Mouse (Mus musculus) ovary, postnatal 14 days (tissue): ENCODE results near the gene 1110008P14Rik.

ENCODE experiments used
- DNase-seq: peaks from one replicate; pipeline ENCODE4 v3.0.0; 2022; ENCODE audit warnings: low spot score

Gene 1110008P14Rik

DNA sequence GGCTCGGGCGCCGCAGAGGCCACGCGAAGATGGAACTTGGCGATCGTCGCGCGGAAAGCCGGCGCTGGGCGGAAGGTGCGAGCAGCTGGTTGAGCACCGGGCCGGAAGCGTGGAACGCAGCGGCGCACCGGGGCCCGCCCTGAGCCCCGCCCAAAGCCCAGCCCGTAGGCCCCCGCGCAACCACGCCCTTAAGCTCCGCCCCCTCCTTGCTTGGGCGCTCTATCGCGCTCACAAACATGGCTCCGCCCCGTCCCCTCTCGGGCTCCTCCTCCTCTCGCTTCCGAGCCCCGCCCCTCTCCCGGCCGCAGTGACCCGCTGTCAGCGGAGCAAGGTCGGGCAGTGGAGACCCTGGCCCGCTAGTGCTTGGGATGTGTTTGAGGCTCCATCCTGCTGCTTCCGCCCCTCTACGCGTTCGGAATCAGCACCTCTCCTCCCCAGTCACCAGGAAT is at the start of gene 1110008P14Rik:
Gene 1110008P14Rik (minus strand): TSS at position 164 of the 449 bp plus-strand sequence.
- peak; percentile 92 for DNase-seq

DNA sequence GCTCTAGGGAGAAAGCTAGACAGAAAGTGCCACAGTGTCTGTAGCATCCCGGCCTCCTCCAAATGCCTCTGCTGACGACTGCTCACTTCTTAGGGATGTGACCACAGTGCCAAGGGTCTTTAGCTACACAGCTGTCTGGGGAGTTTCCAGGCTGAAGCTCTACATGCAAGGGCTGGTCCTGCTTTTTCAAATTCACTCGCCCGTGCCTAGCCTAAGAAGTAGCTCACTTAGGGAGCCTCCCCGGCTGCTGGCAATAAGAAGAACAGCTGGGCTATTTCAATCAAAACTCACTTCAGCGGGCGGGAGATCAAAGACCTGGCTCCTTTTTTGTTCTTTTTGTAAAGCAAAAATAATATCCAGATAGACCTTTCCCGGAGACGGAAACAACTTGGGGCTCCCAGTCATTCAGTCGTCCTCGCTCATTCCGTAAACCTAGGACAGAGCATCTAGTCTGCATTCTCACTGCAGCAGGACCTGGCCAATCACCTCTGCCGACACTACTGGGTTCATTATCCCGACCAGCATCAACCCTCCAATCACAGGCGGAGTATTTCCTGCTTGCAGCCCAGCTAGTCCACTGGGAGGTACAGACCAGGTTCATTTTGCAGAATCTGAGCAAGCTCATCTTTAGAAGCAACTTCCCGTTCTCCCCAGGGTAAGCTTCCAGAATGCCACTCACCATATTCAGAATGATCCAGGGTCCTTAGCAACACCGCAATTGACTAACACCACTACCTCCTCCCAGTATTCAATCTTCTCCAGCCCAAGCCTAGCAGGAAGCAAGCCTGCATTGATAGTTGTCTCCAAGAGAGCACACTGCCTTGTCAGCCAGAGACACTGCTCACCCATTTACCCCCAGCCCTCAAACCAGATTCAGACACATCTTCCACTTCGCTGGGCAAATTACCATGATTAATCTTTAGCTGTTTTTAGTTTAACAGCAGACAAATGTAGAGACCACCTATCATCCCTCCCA is 49.3 kb upstream of the 1110008P14Rik start:
- DNase-seq: peak; percentile 66

DNA sequence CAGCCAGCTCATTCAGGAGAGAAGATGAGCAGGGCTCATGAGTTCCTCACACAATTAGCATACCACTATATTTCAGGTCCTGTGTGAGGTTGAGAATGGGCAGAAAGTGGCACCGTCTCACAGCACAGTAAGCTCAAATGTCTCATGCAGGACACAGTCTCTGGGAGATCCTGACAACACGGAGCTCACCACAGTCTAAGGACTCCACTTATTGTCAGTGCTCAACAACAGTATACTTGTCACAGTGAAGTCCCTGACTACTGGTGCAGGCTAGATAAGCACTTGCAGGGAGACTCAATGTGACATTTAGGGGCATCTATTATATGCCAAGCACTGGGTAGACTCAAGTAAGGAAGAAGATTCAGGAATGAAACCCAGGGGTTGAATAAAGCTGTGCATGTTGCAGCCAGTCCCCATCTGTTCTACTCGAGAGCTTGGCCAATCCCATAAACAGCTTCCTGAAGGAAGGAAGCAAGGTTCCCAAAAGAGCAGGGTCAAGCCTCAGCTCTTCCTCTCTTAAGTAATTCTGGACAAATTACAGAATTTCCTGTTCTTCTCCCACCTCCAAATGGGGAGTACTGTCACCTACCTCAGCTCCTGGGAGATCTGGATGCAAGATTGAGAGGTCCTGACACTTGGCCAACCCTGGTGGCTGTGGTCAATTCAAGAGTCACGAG is 47.6 kb upstream of the 1110008P14Rik start:
- DNase-seq: no peak

DNA sequence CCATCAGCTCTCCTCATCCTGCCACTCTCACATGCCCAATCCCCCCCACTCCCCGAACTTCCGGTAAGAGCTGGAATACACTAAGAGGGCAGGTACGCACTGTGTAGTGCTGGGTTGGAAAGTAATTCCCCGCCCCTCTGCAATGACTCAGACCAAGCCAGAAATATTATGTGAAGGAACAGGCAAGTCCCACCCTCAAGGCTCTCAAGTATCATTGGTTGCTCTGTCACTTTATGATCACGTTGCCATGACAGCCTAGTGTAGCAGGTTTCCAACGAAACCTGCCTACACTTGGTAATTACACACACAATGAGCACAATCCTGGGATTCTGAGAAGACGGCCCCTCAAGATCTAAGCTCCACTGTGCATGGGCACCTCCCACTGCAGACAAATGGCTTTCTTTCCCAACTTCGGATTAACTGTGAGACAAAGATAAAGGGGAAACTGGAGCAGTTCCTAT is 46.6 kb upstream of the 1110008P14Rik start:
- no peak for DNase-seq

DNA sequence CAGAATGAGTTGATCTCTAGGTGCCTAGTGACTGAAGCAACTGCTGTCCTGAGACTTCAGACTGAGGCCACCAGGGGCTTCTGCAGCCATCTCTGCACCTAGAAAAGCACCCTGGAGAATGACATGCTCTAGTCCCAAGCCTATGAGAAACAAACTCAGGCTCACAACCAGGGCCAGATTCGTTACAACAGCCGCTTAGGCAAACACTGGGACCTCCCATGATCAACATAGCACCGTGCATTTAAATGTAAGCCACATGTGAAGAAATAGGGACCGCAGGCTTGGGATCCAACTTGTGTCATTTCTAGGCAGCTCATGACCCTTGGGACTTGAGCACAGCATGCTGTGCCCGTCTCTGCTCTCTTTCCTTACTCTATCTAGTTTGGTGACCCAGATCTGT is 46.0 kb upstream of the 1110008P14Rik start:
- DNase-seq: no peak

DNA sequence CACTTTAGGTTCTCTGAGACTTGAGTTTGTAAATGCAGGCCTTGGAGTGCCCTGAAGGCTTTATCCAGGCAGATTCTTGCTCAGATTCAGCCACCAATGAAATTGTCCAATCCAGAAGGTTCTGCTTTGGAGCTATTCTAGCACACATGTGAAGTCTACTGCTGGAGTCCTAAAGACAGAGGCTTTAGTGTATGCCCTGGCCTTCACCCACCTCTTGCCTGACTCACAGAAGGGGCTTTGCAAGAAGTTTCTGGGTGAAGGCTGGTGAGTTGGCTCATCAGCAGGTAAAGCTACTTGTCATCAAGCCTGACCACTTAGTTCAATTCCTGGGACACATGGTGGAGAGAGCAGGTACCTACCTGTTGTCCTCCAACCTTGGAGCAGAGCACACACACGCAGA is 44.4 kb upstream of the 1110008P14Rik start:
- no peak for DNase-seq

DNA sequence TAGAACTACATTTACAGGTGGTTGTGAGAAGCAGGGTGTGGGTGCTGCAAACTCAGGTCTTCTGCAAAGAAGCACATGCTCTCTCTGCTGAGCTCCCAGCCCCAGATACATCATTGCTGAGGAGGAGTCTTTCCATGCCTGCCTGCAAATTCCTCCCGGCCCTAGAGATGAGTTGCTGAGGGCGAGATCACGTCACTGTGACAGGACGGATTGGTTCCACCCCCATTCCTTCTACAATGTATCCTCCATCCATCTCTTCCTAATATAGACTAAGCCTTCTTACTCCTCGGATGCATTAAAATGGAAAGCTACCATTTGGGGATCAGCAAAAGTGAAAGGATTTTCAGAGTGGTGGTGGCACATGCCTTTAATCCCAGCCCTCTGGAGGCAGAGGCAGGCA is 43.8 kb upstream of the 1110008P14Rik start:
- no peak for DNase-seq

DNA sequence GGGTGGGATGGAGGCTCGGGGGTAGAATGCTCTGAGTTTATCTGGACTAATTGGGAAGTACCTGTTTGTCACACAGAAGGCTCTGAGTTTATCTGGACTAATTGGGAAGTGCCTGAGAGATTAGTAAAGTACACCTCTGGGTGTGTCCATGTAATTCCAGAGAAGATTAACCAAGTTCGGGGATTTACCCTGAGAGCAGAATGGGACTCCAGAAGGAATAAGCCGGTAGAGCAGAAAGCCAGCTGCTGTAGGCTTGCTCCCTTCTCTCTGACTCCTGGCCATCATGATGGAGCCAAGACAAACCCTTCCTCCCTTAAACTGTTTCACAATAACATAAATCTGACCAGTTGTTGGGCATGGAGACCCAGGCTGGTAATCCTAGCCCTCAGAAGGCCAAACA is 43.1 kb upstream of the 1110008P14Rik start:
- no peak for DNase-seq

DNA sequence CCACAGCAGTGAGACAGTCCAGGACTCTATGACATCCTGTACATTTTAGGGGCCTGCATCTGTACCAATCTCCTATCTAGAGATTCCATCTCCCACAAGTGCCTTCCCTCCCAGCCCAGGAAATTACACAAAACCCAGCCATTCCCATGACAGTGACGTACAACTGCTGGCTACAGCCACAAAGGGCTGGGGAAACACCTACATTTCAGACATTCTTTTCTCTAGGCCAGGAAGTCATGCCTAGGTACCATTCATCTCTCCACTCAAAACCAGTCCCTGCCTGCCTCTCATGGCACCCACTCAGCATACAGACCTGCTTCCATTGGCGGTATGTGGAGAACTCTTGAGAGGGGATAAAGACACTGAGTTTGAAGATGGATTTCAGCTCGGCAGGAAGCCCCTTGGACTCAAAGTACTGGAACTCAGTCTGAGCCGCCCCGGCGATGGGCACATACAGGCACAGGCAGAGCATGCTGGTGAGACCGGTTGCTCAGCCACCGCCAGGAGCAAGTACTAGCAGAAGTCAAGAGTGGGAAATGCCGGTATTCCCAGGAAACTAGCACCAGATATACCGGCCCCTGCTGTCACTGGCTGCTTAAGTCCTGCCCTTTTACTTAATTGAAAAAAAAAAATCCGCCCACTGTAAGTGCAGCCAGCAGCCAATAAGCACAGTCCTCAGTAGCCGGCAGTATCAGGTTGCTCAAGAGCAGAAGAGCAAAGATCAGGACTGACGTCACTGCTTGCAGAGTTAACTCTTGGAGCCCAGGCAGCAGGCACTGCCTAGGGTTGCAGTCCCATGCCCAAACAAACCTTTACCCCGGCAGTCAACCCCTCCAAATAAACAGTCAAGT is 42.0 kb upstream of the 1110008P14Rik start:
- DNase-seq: peak; percentile 51

DNA sequence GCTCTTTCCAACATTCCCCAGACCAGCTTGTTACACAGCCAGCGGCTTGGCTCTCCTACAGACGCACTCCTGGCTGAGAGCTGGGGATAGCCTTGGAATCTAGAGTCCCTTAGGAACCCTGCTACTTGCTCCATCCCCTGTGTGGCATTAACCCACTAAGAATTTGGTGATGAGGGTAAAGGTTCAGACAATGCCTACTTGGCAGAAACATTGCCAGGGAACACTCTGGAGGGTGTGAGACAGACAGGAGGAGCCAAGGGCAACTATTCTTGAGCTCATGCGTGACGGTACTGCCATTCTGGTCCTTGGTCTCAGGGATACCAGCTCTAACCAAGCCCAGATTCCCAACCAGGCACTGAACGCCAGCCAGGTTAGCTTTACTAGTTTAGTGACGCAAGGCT is 40.1 kb upstream of the 1110008P14Rik start:
- DNase-seq: no peak

DNA sequence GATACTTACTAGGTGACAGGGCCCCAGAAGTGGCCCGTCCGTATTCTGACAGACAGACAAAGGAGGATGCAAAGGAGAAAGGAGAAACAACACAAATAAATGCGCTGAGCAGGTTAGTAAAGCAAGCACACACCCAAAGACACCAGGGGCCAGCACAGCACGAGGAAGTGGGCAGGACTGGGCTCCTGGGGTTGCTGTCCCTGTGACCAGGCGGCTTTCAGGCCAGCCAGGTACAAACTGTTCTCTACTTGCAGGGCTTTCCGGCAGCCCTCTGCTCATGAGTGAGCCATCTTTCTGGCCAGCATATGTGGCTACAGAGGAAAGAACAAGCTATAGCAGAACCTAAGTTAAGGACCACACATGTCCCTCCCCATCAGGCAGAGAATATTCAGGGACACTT is 38.9 kb upstream of the 1110008P14Rik start:
- no peak for DNase-seq

DNA sequence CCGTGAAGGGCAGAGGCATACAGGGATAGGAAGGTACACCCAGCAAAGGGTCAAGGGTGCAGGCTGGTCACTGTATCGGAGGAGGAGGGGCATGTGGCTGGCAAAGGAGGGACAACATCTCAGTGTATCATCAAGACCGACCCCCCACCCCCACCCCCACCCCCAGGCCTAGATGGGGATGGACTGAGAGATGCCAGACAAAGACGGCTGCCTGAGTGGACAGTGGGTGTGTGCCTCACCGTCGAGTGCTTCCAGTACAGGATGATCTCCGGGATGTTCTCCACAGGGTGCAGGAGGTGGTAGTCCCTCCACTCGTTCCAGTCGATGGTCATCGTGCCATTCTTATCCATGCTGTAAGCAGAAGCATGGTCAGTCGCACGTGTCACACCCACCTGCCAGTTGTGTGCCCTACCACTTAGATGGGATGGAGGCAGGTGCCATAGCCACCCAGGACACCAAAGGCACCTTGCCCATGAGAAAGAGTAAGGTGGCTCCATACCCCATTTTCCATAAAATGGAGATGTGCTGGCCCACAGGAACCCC is 38.4 kb upstream of the 1110008P14Rik start:
- no peak for DNase-seq

DNA sequence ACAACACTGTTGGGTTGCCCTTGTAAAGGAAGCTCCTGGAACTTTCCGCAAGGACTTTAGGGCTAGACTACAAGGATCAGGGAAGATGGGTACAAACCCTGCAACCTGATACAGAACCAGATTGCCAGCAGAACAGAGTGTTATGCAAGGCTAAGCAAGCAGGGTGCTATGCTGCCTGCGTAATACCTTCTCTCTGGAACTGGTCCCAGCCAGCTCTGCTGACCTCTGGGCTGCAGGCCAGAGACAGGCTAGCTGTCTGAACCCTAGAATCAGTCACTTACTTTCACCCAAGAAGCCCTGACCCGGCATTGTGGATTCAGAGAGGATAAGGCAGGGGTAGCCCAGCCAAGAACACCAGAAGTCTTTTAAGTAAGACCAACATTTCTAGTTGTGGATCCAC is 37.6 kb upstream of the 1110008P14Rik start:
- peak; percentile 26 for DNase-seq

DNA sequence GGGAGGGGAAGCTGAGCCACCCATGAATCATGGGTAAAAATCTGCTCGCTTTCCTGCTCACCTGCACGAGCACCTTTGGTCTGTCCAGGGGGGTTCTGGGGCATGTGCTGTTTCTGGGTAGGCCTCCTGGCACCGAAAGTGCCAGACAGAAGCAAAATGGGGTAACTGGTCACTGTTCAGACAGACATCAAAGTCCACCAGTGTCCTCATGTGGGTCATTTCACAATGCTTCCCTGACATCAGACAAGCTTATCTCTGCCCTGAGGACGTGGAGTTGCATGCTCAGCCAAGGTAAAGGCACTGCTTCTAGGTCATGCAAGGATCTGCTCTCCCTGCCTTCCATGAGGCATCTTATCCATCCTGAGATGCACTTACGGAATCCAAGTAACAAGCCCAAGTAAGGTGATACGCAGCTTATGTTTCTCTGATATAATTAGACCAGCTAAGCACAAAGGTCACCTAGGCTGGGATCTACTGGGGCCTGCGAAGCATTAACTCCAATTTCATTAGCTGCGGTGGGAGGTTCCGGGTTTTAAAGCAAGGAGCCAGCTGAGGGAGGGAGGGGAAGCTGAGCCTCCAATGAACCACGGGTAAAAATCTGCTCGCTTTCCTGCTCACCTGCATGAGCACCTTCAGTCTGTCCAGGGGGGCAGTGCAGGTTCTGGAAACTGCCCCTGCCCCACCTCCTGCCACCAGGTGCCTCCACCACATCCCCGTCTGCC is 36.9 kb upstream of the 1110008P14Rik start:
- no peak for DNase-seq

DNA sequence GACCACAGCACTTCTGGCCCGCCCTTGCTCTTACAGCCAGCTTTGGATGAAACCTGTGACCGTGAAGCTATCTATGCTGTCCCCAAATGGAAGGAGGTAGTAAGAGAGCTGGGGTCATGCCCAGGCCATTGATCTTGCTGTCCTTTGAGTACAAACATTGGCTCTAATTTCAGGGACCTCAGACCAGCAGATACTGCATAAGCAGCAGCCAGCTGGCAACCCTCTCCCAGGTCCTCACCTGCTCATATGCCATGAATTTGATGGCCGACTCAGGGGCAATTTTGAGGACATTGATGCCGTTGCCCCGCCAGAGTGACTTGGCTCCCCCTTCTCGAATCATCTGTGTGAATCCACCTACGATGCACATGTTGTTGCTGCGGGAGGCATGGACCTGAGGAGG is 35.7 kb upstream of the 1110008P14Rik start:
- DNase-seq: no peak

DNA sequence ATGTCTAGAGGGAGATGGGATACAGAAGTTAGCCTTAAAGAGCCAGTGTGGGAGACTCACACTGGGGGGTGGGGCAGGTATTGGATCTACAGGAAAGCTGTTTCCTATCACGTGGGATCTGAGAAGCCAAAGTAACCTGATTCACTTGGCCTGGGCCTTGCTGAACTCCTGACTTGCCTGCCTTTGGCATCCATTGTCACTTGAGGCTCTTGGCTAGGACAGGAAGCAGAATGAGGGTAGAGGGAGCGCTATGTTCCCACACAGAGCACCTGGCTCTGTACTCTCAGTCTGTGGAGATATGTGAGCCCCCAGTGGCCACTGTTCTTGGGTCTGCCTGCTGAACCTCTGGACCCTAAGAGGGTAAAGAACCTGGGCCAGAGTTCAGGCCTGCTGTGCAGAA is 34.8 kb upstream of the 1110008P14Rik start:
- no peak for DNase-seq

DNA sequence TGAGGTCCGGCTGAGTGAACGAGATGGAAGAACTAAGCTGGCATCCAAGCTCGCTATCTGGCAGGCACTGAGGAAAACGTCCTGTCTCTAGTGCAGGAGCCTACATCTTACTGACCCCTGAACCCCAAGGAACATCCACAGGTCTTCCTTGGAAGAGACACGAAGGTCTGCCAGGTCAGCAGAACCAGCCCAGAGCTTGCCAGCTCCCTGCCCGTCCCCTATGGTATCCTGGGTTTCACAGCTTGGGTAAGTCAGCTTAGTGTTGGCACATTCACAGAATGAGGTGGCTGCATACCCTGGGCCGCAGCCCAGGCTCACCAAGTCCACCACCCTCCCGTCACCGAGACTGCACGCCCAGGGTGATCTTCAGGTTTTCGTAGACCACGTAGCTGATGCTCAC is 34.1 kb upstream of the 1110008P14Rik start:
- no peak for DNase-seq

DNA sequence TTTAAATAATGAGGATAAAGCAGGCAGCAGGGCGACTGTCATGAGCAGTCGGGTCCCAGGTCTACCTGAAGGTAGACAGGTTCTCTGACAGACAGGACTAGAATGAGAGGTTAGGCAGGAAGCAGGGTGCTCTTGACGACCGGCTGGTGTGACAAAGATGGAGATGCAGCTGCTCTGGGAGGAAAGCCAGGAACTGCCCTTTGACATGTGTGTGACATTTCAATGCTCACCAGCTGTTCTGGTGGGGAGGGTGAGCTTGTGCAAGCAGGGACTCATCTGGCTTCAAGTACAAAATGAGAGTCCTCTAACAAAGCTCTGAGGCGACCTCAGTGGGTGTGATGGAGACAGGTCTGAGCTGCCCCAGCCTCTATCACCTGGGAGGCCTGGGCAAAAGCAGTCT is 32.2 kb upstream of the 1110008P14Rik start:
- DNase-seq: no peak

DNA sequence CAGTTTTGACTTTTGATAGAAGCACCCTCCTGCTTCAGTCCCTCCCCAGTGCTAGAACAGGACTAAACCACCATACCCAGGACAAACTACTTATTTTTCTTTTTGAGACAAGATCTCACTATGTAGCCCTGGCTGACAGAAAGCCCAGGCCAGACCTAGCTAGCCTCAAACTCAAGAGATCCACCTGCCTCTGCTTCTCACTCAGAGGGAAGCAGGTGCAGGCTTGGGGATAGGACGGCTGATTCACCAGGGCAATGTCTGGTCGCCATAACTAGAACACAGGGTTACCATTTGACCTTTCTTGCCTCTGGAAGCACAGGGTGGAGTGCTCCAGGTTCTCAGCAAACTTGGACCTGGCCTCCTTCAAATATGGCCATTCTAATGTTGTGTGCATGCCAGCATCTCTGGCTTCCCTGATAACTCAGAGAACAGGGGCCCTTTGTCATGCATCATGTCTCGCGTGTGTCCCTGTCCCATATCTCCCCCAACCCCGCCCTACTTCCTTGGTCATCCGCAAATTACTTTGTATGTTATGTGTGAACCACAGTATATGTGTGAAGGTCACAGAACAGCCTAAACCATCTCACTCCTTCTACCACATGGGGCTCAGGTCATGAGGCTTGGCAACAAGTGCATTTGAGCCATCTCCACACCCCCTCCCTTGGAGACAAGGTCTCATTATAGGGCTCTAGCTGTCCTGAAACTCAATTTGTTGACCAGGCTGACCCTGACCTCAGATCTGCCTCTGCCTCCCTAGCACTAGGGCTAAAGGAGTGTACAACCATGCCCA is 31.2 kb upstream of the 1110008P14Rik start:
- no peak for DNase-seq

DNA sequence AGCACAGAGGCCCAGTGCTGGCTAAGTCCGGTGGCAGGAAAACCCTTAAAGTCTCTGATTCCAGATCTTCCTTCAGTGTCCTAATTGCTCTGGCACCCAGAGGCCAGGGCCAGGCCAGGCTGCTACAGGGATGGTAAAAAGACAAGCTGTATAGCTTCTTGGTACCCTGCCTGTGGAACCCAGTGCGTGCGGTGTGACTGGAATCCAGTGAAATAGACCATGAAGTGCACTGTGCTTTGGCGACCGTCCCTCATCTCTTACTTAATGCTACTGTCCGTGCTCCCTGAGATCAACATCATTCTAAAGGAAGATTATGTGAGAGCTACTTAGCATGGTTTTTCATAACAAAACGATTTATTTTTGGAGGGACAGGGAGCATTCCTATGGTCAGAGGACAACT is 29.7 kb upstream of the 1110008P14Rik start:
- DNase-seq: no peak
